Mouse (Mus musculus) neural tube, embryonic 11.5 days (tissue): ENCODE results near the gene Nrg4. TPM values are rescaled to one million over a fixed set of nuclear protein-coding genes. Genes with fewer than 3 reads are reported as not detected.

Experiments
- ATAC-seq: fragments of 200-750 bp; cut with Nextera tagmentation; 2 replicates; pipeline ENCODE4 v1.8.0; 2017; ENCODE audit warnings: moderate number of reproducible peaks, mild to moderate bottlenecking, moderate TSS enrichment, moderate library complexity; ENCODE audit not compliant: insufficient read depth, low FRiP score, low TSS enrichment
- DNase-seq: peaks from one replicate; pipeline ENCODE4 v3.0.0-alpha.2; 2015; ENCODE audit warnings: low spot score
- H3K27ac ChIP-seq: fragments of 300-500 bp; sonication (generic); 2 replicates; pipeline ENCODE4 v1.5.1; 2014; ENCODE audit warnings: low read depth, mild to moderate bottlenecking, low read length
- H3K27me3 ChIP-seq: fragments of 300-500 bp; sonication (generic); 2 replicates; pipeline ENCODE4 v1.6.1; 2014; ENCODE audit warnings: mild to moderate bottlenecking, low read length, mixed read lengths; ENCODE audit not compliant: control insufficient read depth, insufficient read depth
- H3K36me3 ChIP-seq: fragments of 300-500 bp; sonication (generic); 2 replicates; pipeline ENCODE4 v1.6.1; 2014; ENCODE audit warnings: mild to moderate bottlenecking, low read length, moderate library complexity, mixed read lengths; ENCODE audit not compliant: control insufficient read depth, insufficient read depth
- H3K4me1 ChIP-seq: fragments of 300-500 bp; sonication (generic); 2 replicates; pipeline ENCODE4 v1.6.1; 2014; ENCODE audit warnings: low read length, mixed read lengths; ENCODE audit not compliant: control insufficient read depth, insufficient read depth
- H3K4me2 ChIP-seq: fragments of 300-500 bp; sonication (generic); 2 replicates; pipeline ENCODE4 v1.6.1; 2014; ENCODE audit warnings: low read depth, mild to moderate bottlenecking, moderate library complexity
- H3K4me3 ChIP-seq: fragments of 300-500 bp; sonication (generic); 2 replicates; pipeline ENCODE4 v1.5.1; 2014; ENCODE audit warnings: low read depth, low read length
- H3K9ac ChIP-seq: fragments of 300-500 bp; sonication (generic); 2 replicates; pipeline ENCODE4 v1.6.1; 2014; ENCODE audit warnings: mild to moderate bottlenecking, low read length
- H3K9me3 ChIP-seq: fragments of 300-500 bp; sonication (generic); 2 replicates; pipeline ENCODE4 v1.6.1; 2016; ENCODE audit warnings: low read length; ENCODE audit not compliant: control insufficient read depth
- WGBS: fragments of 180-500 bp; shearing (Covaris S2); extraction: QIAGEN DNeasy Blood & Tissue Kit; methylation state at CpG from one replicate; pipeline ENCODE4 v1.1.7; 2014; 5-methylcytosine and 5-hydroxymethylcytosine counted together
- polyA plus RNA-seq: library from polyadenylated mRNA; unstranded; fragments of >200 nt; fragmentation: Nextera tagmentation; extraction: Ambion mirVana; gene quantifications from 2 replicates; pipeline ENCODE4 v1.2.1, GENCODE M21; 2014

The Nrg4 gene
- polyA plus RNA-seq, 1 experiment from 2014 or later: 1.1 TPM

GRCm38 (mm10) chr9:55354686-55355085, 28.0 kb upstream of the Nrg4 start:
- ATAC-seq (no peak), DNase-seq (no peak)
- Histone ChIP-seq H3K4me1 (peaks cover 4% of the 10 kb centered on the region; the same call in 1 of the 2 replicates), H3K27ac (no peak overlapping the region), H3K9me3 (no peaks in the 10 kb centered on the region), H3K4me2 (no peak overlapping the region), H3K36me3 (no peaks in the 10 kb centered on the region), H3K9ac (no peak overlapping the region), H3K4me3 (no peak overlapping the region), H3K27me3 (no peaks in the 10 kb centered on the region)
- WGBS: 58% methylated on average over 3 of the region's 3 CpGs

DNA sequence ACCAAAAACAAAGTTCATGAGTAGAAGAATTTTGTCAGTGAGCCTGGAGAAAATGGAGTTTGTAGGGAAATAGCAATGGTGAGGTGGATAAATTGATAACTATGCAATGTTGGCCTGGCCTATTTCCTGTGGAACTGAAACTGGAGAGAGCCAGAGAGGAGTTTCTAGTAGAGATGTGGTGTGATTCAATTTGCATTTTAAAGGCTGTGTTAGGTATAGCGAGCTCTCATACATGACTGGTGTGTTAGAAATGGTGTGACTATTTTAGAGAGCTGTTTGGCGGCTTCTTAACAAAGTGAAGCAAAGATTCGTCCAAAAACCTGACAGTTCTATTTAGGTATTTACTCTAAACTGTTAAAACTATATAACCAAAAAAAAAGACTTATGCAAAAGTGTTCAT, 22.0 kb upstream of the Nrg4 start:
- DNase-seq (no peak), ATAC-seq (no peak)
- WGBS: 75% methylated on average over 3 of the region's 3 CpGs
- H3K27me3 ChIP-seq: no peaks in the 10 kb centered on the region
- H3K9me3 ChIP-seq: no peaks in the 10 kb centered on the region
- H3K9ac ChIP-seq: no peak overlapping the region
- H3K4me1 ChIP-seq: no peaks in the 10 kb centered on the region
- H3K27ac ChIP-seq: no peak overlapping the region
- no peaks in the 10 kb centered on the region for H3K36me3 ChIP-seq
- no peak overlapping the region for H3K4me3 ChIP-seq
- H3K4me2 ChIP-seq: no peak overlapping the region

- ATAC-seq: no peak
- H3K27me3 ChIP-seq: no peaks in the 10 kb centered on the region
- WGBS: 92% methylated on average over 7 of the region's 7 CpGs
- no peak overlapping the region for H3K4me2 ChIP-seq
- no peaks in the 10 kb centered on the region for H3K36me3 ChIP-seq
- no peak overlapping the region for H3K27ac ChIP-seq
- no peak for DNase-seq
- no peak overlapping the region for H3K4me3 ChIP-seq
- H3K9ac ChIP-seq: no peak overlapping the region
- H3K4me1 ChIP-seq: no peaks in the 10 kb centered on the region
- H3K9me3 ChIP-seq: no peaks in the 10 kb centered on the region
Measured at GRCm38 (mm10) chr9:55345332-55345731, 18.7 kb upstream of the Nrg4 start.

GRCm38 (mm10) chr9:55344165-55344564, 17.5 kb upstream of the Nrg4 start:
- Histone ChIP-seq H3K4me3 (no peak overlapping the region), H3K9ac (no peak overlapping the region), H3K36me3 (no peaks in the 10 kb centered on the region), H3K9me3 (no peaks in the 10 kb centered on the region), H3K27me3 (no peaks in the 10 kb centered on the region), H3K4me2 (no peak overlapping the region), H3K4me1 (no peaks in the 10 kb centered on the region), H3K27ac (no peak overlapping the region)
- ATAC-seq: no peak
- DNase-seq: no peak
- WGBS: 88% methylated on average over 7 of the region's 7 CpGs

- no peak overlapping the region for H3K27ac ChIP-seq
- 0 out of 2 replicates have a peak, but pooled peaks cover 2% of the 10 kb centered on the region for H3K27me3 ChIP-seq
- DNase-seq (no peak), ATAC-seq (no peak)
- 41% methylated on average over 7 of the region's 7 CpGs for WGBS
- no peaks in the 10 kb centered on the region for H3K9me3 ChIP-seq
- no peak overlapping the region for H3K4me2 ChIP-seq
- no peak overlapping the region for H3K9ac ChIP-seq
- H3K4me1 ChIP-seq: no peaks in the 10 kb centered on the region
- no peak overlapping the region for H3K4me3 ChIP-seq
- H3K36me3 ChIP-seq: no peaks in the 10 kb centered on the region
Measured at GRCm38 (mm10) chr9:55332949-55333348, 6.3 kb upstream of the Nrg4 start.

DNA sequence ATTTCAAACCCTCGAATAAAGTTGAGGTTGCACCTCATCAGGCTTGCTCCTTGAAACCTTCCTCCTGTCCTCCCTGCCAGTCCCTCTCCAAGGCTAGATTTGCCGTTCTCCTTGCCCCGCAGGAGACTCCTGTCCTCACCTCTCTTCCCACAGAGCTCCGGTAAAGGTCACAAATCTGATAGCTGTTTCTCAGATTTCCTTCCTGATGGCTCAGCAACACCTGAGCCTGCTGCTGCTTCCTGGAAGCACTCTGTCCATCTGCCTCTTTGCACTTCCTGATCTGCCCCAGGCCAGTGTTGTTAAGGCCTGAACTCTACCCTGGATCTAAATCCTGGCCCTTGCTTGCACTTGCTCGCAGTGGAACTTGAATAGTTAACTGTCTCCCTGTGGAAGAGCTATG, 5.8 kb upstream of the Nrg4 start:
- DNase-seq: peak; percentile 11

DNA sequence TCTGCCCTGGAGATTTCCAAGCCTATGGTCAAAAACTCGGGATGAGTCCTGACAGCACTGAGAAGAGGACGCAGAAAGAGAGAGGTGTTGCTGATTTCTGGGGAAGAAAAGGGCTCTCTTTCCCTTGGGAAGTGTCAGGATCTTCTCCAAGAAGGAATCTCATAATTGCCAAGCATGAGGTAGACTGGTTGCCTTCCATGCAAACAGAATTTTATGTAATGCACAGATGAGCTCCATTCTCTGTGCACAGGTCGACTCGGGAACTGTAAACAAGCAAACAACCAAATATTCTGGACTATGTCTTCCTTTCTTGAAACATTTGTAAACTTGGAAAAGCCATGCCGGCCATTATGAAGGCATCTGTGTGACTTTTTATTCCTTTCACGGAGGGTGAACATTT, 2.8 kb upstream of the Nrg4 start:
- Histone ChIP-seq H3K4me1 (no peaks in the 10 kb centered on the region), H3K9ac (no peak overlapping the region), H3K4me3 (no peak overlapping the region), H3K9me3 (no peaks in the 10 kb centered on the region), H3K36me3 (no peaks in the 10 kb centered on the region), H3K27me3 (0 out of 2 replicates have a peak, but pooled peaks cover 4% of the 10 kb centered on the region), H3K4me2 (no peak overlapping the region), H3K27ac (no peak overlapping the region)
- ATAC-seq (no peak), DNase-seq (no peak)
- WGBS: 84% methylated on average over 6 of the region's 6 CpGs

More for the DNA sequence above, 5.8 kb upstream of the Nrg4 start:
- Histone ChIP-seq H3K9ac (no peak overlapping the region), H3K36me3 (no peaks in the 10 kb centered on the region), H3K4me2 (no peak overlapping the region), H3K27me3 (0 out of 2 replicates have a peak, but pooled peaks cover 4% of the 10 kb centered on the region), H3K4me3 (no peak overlapping the region), H3K27ac (no peak overlapping the region), H3K9me3 (no peaks in the 10 kb centered on the region), H3K4me1 (no peaks in the 10 kb centered on the region)
- no peak for ATAC-seq
- 43% methylated on average over 5 of the region's 5 CpGs for WGBS

DNA sequence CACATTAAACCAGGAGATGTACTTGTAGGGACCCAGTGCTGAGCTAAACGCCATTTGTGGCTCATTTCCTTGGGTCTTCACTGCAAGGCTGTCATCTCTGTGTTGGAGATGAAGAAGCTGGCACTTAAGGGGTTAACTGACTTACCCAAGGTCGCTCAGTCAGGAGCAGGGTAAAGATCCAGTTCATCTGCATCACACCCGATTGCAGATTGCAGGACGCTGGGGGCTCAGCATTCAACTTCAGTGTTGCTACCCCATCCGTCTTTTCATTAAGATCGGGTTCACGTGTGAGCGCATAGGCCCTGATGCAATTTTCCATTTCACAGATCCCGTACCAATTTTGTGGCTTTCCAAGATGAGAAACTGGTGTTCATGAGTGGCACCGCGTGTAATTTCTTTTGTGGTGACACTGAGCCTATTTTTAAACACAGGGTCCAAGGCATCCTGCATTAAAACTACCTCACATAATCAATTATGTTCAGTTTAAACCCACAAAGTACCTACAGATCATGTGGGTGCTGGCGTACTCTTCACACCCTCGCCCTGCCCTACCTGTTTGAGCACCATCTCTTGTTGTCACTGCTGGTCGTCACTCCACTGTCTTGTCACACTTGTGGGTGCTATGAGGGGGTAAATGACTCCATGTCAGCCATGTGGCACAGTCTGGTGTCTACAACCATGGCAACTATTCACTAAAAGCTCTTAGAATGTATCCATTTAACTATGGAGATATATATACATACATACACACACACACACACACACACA, 1.7 kb upstream of the Nrg4 start:
- peak; percentile 10 for DNase-seq
- Histone ChIP-seq H3K27ac (no peak overlapping the region), H3K4me3 (no peak overlapping the region), H3K27me3 (0 out of 2 replicates have a peak, but pooled peaks cover 4% of the 10 kb centered on the region), H3K36me3 (no peaks in the 10 kb centered on the region), H3K4me1 (no peaks in the 10 kb centered on the region), H3K4me2 (no peak overlapping the region), H3K9ac (no peak overlapping the region), H3K9me3 (no peaks in the 10 kb centered on the region)
- WGBS: 24% methylated on average over 14 of the region's 14 CpGs
- ATAC-seq: no peak

GRCm38 (mm10) chr9:55327234-55327615, 581 bp upstream of the Nrg4 start:
- peak overlapping the region; percentile 50 for H3K4me3 ChIP-seq
- H3K27me3 ChIP-seq: 0 out of 2 replicates have a peak, but pooled peaks cover 4% of the 10 kb centered on the region
- no peaks in the 10 kb centered on the region for H3K9me3 ChIP-seq
- DNase-seq (peak; percentile 66), ATAC-seq (peak; percentile 43)
- H3K9ac ChIP-seq: peak overlapping the region; percentile 61
- H3K4me2 ChIP-seq: peak overlapping the region; percentile 58
- 1% methylated on average over 13 of the region's 13 CpGs for WGBS
- H3K36me3 ChIP-seq: no peaks in the 10 kb centered on the region
- no peaks in the 10 kb centered on the region for H3K4me1 ChIP-seq
- H3K27ac ChIP-seq: no peak overlapping the region
